Mouse (Mus musculus): ENCODE results near the gene Rbfox2. TPM values are rescaled to one million over a fixed set of nuclear protein-coding genes. Genes with fewer than 3 reads are reported as not detected.

Gene Rbfox2
- polyA plus RNA-seq, 1 experiment, result 253 TPM

DNA sequence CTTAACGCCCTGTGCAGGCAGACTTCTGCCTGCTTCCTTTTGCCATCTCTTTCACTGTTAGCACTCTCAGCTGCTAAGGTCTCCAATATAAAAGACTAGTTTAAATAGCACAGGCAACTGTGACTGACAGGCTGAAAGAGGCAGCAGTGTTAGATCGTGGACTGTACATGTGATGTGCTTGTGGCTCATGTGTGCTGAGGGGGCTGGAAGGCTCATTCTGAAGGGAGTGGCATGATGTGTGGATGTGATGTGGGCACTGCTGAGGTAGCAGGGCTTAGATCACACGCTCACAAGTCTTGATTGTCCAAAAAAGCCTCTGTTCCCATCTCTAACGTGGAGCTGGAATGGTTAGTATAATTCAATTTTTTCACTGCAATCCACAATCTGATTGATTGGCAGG, 215.4 kb downstream of the Rbfox2 start:
- Histone ChIP-seq H3K27ac (ENCODE audit: insufficient read depth, low read length) (no peak overlapping the region), H3K4me3 (ENCODE audit: insufficient read depth, low read length) (no peak overlapping the region), H3K4me1 (ENCODE audit: control insufficient read depth, insufficient read depth, low read length) (peaks cover 5% of the 10 kb centered on the region)
- TF ChIP-seq CTCF (IDR thresholded peaks at IDR 0.05; ENCODE audit: borderline replicate concordance, insufficient read depth, low read length) (no peak), POLR2A (IDR thresholded peaks at IDR 0.05; ENCODE audit: low read depth, low read length) (no peak)

DNA sequence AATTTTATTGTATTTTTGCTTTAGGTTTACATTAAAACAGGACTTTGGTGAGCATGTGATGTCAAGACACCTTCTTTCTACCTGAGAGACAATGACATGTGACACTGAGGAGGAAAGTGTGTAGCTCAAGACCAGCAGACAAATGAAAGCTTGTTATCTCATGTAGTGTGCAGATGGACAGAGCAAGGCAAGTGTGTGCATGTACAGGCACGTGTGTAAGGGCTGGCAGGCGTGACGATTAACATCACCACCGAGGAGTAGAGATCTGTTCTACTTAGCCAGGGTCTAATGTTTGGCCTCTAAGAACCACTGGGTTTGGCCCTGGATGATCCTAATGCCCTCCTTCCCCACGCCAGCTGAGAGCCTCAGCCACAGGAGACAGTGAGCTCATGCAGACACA, 216.3 kb downstream of the Rbfox2 start:
- no peak overlapping the region for H3K4me3 ChIP-seq (ENCODE audit: insufficient read depth, low read length)
- no peak overlapping the region for H3K27ac ChIP-seq (ENCODE audit: insufficient read depth, low read length)
- TF ChIP-seq POLR2A (IDR thresholded peaks at IDR 0.05; ENCODE audit: low read depth, low read length) (no peak), CTCF (IDR thresholded peaks at IDR 0.05; ENCODE audit: borderline replicate concordance, insufficient read depth, low read length) (no peak)
- peaks cover 2% of the 10 kb centered on the region; the same call in 1 of the 2 replicates for H3K4me1 ChIP-seq (ENCODE audit: control insufficient read depth, insufficient read depth, low read length)

DNA sequence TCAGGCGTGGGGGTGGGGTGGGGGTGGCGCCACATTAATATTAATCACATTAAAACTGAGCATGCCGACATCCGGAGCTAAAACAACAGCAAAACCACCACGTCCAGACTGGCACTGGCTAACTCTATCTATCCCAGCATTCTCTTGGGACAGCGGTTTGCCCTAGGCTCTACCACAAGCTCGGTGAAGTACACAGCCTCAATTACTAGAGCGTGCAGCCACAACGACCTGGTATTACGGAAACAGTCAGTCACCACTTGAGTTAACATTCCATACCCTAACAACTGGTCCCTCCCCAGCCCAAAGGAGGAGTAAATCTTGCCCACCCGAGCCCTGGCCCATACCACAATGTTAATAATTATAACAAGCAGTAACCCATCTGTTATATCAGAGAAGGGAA, 217.6 kb downstream of the Rbfox2 start:
- no peak overlapping the region for H3K27ac ChIP-seq (ENCODE audit: insufficient read depth, low read length)
- no peak for TF ChIP-seq CTCF (IDR thresholded peaks at IDR 0.05; ENCODE audit: borderline replicate concordance, insufficient read depth, low read length)
- no peak for TF ChIP-seq POLR2A (IDR thresholded peaks at IDR 0.05; ENCODE audit: low read depth, low read length)

DNA sequence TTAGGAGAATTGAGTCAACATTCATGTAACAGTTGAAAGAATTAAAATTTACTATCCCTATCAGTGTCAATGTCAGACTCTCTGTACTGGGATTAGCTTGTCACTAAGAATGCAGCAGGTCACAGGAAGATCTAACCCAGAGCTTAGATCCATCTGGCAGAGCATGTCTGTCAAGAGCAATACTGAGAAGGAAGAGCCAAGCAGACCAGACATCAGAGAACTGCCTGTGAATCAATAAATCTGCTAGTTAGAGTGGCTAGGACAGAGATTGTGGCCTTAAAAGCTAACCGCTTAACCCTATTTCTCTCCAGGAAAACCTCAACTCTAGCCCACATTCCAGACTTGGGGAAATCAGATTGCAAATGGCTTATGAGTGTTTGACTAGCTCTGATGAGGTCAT, 220.3 kb downstream of the Rbfox2 start:
- no peak overlapping the region for H3K4me3 ChIP-seq (ENCODE audit: insufficient read depth, low read length)
- TF ChIP-seq POLR2A (IDR thresholded peaks at IDR 0.05; ENCODE audit: low read depth, low read length) (no peak), CTCF (IDR thresholded peaks at IDR 0.05; ENCODE audit: borderline replicate concordance, insufficient read depth, low read length) (no peak)
- no peak overlapping the region for H3K27ac ChIP-seq (ENCODE audit: insufficient read depth, low read length)
- H3K4me1 ChIP-seq (ENCODE audit: control insufficient read depth, insufficient read depth, low read length), result peaks cover 2% of the 10 kb centered on the region; the same call in 1 of the 2 replicates

More for the DNA sequence above, 217.6 kb downstream of the Rbfox2 start:
- H3K4me3 ChIP-seq (ENCODE audit: insufficient read depth, low read length), result no peak overlapping the region
- H3K4me1 ChIP-seq (ENCODE audit: control insufficient read depth, insufficient read depth, low read length), result peaks cover 2% of the 10 kb centered on the region; the same call in 1 of the 2 replicates

DNA sequence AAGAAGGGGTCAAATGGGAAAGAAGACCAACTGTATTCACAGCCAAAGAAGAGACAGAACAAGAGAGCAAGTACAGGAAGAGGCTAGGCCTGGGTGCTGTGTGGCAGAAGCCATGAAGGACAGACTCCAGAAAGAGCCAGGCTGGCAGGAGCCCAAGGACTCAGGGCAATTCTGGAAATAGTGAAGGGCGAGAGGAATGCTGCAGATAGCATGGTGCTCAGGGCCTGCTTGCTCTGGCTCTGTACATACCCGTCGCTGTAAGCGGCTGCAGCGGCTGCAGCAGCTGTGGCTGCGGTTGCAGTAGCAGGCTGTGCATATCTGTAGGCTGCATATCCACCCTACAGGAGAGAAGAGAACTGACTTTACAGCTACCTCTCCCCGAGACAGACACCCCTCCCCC, 221.0 kb downstream of the Rbfox2 start:
- Histone ChIP-seq H3K4me1 (ENCODE audit: control insufficient read depth, insufficient read depth, low read length) (peaks cover 2% of the 10 kb centered on the region; the same call in 1 of the 2 replicates), H3K4me3 (ENCODE audit: insufficient read depth, low read length) (no peak overlapping the region), H3K27ac (ENCODE audit: insufficient read depth, low read length) (no peak overlapping the region)
- TF ChIP-seq CTCF (IDR thresholded peaks at IDR 0.05; ENCODE audit: borderline replicate concordance, insufficient read depth, low read length) (no peak), POLR2A (IDR thresholded peaks at IDR 0.05; ENCODE audit: low read depth, low read length) (no peak)

DNA sequence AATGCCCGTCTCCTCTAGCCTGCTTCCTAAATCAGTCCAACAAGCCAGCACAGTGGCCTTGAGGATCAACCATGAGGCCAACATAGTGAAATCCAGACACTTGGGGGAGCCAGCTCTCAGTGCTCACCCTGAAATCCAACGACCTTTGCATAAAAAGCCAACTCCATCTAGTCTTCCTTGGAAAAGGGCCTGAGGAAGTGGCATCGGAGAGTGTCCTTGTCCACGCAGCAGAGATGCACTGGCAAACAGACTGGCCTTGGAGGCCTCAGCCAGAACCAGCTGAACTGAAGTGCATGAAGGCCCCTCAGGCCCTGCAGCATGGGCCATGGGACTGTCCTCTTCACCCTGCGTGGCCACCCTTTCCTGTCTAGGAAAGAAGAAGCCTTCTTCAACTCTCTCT, 225.3 kb downstream of the Rbfox2 start:
- Histone ChIP-seq H3K4me1 (ENCODE audit: control insufficient read depth, insufficient read depth, low read length) (peaks cover 5% of the 10 kb centered on the region), H3K27ac (ENCODE audit: insufficient read depth, low read length) (no peak overlapping the region)
- TF ChIP-seq CTCF (IDR thresholded peaks at IDR 0.05; ENCODE audit: borderline replicate concordance, insufficient read depth, low read length) (no peak), POLR2A (IDR thresholded peaks at IDR 0.05; ENCODE audit: low read depth, low read length) (no peak)

DNA sequence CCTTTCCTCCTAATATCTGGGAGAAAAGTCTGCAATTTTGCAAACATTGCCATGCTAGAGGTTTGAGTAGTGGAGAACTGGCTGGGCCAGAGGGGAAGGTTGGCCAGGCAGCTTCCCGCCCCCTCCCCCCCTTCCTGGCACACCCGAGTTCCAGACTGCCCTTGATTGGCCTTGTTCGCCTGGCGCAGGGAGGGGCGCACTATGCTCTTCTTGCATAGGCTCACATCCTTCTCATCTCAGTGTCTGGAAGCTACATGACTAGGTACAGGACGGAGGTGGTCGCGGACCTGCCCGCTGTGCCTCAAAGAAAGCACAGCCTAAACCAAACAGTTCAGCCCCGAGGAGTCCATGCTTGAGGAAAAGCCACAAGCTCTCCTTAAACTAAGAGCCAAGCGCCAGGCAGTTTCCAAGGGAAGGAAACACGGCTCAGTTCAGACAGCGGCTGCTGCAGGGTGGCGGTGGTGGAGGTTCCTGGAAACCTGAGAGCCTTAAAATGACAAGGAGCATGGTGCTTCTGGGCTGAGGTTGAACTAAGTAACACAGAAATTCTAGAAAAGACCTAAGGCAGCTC, 226.0 kb downstream of the Rbfox2 start:
- Histone ChIP-seq H3K4me1 (ENCODE audit: control insufficient read depth, insufficient read depth, low read length) (peaks cover 5% of the 10 kb centered on the region), H3K4me3 (ENCODE audit: insufficient read depth, low read length) (no peak overlapping the region), H3K27ac (ENCODE audit: insufficient read depth, low read length) (no peak overlapping the region)
- no peak for TF ChIP-seq CTCF (IDR thresholded peaks at IDR 0.05; ENCODE audit: borderline replicate concordance, insufficient read depth, low read length)
- no peak for TF ChIP-seq POLR2A (IDR thresholded peaks at IDR 0.05; ENCODE audit: low read depth, low read length)

More for the DNA sequence above, 225.3 kb downstream of the Rbfox2 start:
- H3K4me3 ChIP-seq (ENCODE audit: insufficient read depth, low read length), result no peak overlapping the region

DNA sequence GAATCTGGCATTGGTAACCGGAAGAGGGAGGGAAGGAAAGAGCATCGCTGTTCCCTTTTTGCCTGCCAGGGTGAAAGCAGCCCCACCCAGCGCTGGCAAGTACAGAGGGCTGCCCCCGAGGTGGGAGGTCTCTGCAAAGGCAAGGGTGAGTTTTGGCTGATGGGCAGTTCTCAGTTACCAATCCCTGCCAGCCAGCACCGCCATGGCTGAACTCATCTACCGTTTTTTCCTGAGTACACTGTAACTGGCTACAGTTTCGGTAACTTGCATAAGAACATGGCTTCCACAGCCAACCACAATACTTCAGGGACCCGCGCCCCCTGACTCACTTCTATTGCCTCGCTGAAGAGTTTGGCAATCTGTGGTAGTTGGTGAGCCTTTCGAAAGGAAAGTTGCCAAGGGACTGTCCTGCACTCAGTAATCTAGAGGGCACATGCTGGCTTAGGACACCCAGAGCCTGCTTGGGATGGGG, 226.9 kb downstream of the Rbfox2 start:
- H3K4me1 ChIP-seq (ENCODE audit: control insufficient read depth, insufficient read depth, low read length), result peaks cover 5% of the 10 kb centered on the region
- H3K27ac ChIP-seq (ENCODE audit: insufficient read depth, low read length), result peak overlapping the region; percentile 24
- TF ChIP-seq POLR2A (IDR thresholded peaks at IDR 0.05; ENCODE audit: low read depth, low read length) (no peak), CTCF (IDR thresholded peaks at IDR 0.05; ENCODE audit: borderline replicate concordance, insufficient read depth, low read length) (no peak)
- no peak overlapping the region for H3K4me3 ChIP-seq (ENCODE audit: insufficient read depth, low read length)

DNA sequence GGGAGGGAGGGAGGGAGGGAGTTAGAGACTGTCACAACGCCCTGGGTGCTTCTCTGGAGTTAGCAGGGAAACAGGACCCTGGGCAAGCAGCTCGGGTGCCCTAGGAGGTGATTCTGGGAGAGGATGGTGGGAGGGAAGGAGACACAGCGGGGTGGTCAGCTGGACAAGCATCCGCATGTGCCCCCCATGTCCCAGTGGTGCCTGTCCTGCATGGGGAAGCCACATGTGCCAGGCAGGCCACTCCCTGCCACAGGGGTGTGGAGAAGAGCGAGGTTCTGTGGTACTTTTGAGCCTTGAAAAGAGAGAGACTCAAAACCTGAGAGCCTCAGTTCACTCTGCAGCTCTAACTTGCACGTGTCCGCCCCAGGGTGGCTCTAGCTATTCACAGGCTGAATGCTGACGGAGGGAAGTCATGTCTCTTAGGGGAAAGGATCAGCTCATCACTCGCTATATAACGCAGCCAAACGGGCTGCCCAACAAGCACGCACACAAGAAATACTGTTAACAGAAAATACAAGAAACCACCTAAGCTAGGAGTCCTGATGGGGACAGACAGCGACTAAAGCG, 227.5 kb downstream of the Rbfox2 start:
- H3K27ac ChIP-seq (ENCODE audit: insufficient read depth, low read length), result peak overlapping the region; percentile 24
- peaks cover 5% of the 10 kb centered on the region for H3K4me1 ChIP-seq (ENCODE audit: control insufficient read depth, insufficient read depth, low read length)
- no peak overlapping the region for H3K4me3 ChIP-seq (ENCODE audit: insufficient read depth, low read length)
- no peak for TF ChIP-seq POLR2A (IDR thresholded peaks at IDR 0.05; ENCODE audit: low read depth, low read length)
- no peak for TF ChIP-seq CTCF (IDR thresholded peaks at IDR 0.05; ENCODE audit: borderline replicate concordance, insufficient read depth, low read length)

DNA sequence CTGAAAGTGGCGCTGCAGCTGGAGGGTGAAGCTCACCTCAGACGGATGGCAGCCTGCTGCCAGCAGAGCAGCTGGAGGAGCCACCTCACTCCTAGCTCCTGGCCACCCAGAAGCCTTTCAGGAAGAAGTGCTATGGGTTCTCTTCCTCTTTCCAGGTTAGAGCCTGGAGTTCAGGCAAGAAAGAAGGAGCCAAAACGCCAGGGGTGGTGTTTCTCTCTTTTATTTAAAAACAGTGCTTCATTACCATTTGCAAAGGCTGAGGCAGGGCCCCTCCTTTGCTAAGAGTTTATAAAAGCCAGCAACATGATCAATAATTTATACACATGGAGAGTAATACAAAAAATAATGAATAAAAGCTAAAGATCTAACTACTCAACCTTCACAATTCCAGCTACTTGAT, 228.0 kb downstream of the Rbfox2 start:
- peaks cover 5% of the 10 kb centered on the region for H3K4me1 ChIP-seq (ENCODE audit: control insufficient read depth, insufficient read depth, low read length)
- TF ChIP-seq POLR2A (IDR thresholded peaks at IDR 0.05; ENCODE audit: low read depth, low read length), result no peak
- TF ChIP-seq CTCF (IDR thresholded peaks at IDR 0.05; ENCODE audit: borderline replicate concordance, insufficient read depth, low read length), result no peak
- no peak overlapping the region for H3K4me3 ChIP-seq (ENCODE audit: insufficient read depth, low read length)
- H3K27ac ChIP-seq (ENCODE audit: insufficient read depth, low read length), result no peak overlapping the region
